Mouse (Mus musculus) activated CD4-positive, CD25-positive, alpha-beta regulatory T cell, adult 4 months (primary cell): Measurements from ENCODE around the gene Gm572. TPM values are rescaled to one million over a fixed set of nuclear protein-coding genes. Genes with fewer than 3 reads are reported as not detected.

Experiments
- ATAC-seq: one replicate; pipeline ENCODE4 v1.8.0; 2017
- polyA plus RNA-seq, 2 experiments: library from polyadenylated mRNA; unstranded; fragments of 100-300 nt; shearing (Covaris generic); gene quantifications; one replicate each; pipeline ENCODE4 v1.2.1; 2017

Gene Gm572
- polyA plus RNA-seq, 2 experiments from 2014 or later = not detected

DNA sequence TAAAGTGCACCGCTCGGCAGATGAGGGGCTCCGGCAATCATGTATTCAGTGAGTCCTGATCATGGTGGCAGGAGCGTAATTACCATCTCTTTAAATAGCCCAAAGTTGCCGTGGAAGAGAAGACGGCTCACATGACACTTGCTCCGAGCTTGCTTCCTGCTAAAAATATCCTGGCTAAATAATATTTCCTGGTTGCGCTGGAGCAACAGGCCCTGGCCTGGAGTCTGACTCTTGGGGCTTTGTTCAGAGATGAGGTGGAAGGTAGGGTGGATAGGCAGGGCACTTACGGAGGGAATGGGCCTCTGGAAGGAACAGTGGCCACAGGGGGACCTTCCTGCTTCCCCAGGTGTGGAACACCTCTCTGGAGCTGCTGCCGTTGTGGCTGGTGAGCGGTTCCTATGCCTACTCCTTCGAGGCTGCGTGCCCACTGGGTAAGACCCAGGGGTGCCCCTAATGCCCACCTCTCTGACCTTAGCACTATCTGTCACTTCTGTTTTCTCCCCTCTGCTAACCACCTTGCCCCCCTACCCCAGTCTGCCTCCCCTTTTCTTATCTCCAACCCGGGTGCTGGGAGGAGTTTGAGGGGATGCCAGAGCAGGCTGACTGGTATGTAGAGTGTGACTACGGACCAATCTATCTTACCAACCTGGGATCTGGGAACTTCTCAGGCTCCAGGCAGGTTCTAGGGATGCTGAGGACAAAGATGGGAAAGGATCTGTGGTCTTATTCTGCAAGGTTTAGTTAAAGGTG, 24.1 kb downstream of the Gm572 start:
- ATAC-seq = no peak

DNA sequence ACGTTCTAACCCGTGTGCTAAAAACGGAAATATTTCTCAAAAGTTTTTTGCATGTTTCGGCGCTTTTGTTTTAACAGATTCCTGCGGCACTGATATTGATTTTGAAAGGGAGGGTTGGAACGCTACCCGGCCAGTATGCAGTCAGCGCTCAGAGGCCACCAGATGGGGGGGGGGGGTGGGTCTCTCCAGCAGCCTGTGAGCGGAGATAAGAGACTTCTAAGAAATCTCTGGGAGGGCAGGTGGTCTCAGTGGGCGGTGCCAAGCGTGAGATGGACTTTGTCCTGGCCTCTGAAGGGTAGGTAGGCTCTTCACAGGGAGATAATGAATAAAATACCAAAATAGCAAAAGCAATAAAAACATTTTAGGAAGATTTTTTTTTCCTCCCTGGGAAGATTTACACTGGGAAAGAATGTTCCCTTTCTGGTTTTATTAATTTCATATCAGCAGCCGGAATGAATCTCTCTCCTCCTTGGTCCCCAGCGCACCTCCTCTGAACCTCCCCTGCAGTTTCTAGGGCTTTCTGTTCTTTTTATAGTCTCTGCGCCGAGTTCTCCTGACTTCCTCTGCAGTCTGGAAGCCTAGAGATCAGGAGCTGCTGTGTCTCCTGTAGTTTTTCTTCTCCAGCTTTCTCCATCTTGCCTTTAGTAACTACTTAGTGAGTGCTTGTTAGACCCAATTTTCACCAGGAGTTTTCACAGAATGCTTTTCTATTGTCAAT, 28.3 kb downstream of the Gm572 start:
- no peak for ATAC-seq

DNA sequence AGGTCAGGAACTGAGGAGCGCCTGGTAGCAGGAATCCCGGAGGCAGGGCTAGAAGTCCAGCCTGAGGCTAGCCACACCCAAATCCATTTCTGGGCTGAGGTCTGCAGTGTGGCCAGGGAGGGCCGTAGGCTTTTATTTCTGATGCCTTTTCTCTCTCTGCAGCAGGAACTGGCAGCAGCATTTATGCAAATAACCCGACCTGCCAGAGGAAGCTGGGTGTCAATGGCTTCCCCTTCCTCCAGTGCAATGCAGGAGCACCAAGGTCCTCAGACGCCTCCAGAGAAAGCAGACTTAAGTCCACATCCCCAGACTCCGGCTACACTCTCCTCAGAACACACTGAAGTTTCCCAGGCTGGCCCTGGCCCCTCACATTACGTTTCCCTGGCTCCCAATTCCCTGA, 31.9 kb downstream of the Gm572 start:
- no peak for ATAC-seq

DNA sequence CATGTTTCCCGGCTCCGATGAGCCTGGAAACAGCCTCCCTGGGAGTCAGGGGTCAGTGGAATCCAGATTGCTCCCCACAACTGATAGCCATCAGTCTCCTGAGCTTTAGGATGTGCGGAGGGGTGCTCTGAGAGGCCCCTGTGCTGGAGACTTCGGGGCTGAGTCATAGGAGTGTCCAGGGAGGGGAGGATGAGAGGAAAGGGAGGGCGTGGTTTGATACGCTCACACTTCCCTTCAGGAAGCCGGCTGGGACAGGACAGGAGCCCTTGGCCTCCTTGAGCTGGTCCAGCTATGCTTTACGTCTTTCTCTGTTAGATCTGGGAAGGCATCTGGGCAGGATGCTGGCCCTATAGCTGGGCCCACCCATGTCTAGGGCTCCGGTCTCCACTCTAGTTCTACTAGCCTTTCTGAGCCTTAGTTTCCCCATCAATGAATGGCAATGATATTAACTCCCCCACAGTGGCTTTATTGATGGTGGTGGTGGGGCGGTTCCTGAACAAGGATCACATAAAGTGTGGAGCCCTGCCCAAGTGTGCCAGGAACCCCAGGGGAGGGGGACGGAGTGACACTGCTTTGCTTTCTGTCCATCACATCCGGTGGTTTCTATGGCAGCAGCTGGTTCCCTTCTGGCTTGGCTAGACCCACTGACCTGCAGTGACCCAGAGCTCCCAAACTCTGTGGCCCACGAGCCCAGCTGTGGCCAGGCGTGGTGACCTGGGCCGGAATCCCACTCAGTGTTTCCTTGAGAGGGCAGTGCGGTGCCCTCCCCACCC, 33.3 kb downstream of the Gm572 start:
- ATAC-seq = no peak

DNA sequence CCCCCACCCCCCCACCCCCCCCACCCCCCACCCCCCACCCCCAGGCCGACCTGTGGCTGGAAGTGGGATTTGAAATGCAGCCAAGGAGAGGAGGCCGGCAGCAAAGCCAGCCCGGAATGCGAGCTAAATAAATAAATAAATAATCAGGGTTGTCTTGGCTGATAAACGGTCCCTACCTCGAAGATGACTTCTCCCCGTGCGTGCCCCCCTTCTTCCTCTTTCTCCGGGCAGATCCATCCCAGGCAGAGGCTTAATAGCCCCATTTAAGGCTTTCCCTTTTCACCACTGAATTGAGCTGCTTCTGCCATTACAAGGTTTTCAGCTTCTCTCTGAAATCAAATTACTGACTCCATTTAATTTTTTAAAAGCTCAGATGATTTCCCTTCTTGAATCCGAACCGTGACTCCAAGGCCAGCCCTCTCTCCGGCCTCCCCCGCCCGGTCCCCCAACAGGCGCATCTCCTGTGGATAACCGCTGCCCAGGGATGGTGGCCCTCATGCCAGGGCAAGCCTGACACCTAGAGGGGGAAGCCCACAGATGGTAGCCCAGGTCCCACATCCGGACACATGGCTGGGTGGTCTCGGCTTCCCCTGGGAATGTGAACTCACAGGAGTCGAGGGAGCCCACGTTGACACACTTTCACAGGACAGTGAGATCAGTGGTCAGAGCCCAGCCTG, 34.0 kb downstream of the Gm572 start:
- no peak for ATAC-seq

DNA sequence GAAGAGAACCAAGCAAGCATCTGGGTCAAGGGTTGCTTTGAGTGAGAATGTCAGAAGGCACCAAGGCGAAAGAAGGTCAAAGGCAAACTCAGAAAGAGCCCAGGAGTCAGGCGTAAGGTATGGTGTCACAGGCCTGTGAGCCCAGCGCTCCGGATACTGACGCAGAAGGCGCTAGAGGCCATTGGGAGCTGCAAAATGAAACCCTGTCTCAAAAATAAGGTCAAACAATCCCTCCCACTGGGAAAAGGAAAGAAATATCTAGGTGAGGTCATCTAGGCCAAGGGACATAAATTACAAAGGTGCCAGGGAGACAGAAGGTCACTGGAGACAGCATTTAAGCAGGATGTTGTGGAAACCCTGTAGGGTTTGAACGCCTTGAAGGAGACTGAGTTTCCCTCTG, 35.0 kb downstream of the Gm572 start:
- ATAC-seq = no peak

DNA sequence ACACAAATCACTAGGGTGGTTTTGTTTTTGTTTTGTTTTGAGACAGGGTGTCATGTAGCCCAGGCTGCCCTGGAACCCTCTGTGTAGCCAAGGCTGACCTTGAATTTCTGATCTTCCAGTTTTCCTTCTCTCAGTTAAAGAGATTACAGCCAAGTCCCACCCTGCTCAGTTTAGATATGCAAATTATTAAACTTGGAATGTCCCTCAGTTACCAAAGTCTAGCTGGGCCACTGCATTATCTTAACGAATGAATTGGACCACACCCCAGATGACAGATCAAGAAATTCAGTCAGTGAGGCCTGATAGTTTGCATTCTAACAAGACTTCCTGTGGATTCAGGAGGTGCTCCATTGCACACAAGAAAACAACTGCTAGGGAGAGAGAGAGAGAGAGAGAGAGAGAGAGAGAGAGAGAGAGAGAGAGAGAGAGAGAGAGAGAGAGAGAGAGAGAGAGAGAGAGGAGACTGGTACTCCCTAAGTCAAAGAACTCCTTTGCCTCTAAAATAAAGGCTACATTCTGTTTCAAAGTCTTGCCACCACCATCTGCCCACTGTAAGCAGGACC, 37.5 kb downstream of the Gm572 start:
- no peak for ATAC-seq

DNA sequence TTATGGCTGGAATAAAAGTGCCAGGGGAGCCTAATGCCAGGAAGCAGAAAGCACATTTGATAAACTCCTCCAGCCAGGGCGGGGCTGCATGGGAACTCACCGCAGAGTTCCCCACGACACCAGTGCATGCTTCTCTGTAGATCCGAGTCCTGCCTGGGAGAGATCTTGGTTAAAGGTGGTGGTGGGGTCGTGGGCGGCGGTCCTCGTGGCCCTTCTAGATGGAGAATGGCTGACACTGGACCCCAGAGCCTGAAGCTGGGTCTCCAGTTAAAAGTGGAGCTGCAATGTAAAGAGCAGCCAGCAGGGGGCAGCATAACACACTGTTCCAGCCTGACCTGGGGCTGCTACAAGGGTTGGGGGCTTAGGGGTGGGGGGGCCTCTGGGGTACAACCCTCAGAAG, 38.3 kb downstream of the Gm572 start:
- no peak for ATAC-seq

DNA sequence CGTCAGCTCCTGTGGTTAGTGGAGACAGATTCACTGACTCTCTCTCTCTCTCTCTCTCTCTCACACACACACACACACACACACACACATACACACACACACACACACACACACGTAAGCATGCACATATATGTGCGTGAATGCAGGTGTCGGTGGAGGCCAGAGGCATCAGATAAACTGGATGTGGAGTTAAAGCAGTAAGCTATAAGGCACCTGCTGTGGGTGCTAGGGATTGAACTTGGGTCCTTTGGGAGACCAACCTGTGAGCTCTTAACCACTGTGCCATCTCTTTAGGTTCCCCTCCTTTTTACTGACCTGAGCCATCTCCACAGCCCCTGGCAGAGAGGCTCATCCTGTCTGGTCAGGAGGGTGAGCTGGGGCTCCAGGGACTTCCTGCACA, 39.8 kb downstream of the Gm572 start:
- ATAC-seq = peak; percentile 14

DNA sequence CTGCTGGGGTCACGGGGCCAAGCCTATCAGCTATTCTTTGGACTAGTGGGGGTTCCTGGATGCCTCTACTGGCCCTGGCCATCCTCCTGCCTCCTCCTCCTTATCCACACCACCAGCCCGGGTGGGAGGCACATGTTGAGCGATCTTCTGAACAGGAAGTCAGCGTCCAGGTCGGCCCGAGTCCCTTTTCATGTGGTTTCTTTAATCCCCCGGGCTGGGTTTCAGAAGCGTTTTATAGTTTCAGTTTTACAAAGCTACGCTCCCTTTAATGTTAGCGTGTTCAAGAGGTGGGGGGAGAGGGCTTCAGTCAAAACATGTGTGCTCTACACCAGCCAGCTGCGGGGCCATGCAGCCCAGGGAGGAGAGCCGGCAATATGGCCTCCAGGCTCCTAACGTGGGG, 40.4 kb downstream of the Gm572 start:
- ATAC-seq = peak; percentile 94

DNA sequence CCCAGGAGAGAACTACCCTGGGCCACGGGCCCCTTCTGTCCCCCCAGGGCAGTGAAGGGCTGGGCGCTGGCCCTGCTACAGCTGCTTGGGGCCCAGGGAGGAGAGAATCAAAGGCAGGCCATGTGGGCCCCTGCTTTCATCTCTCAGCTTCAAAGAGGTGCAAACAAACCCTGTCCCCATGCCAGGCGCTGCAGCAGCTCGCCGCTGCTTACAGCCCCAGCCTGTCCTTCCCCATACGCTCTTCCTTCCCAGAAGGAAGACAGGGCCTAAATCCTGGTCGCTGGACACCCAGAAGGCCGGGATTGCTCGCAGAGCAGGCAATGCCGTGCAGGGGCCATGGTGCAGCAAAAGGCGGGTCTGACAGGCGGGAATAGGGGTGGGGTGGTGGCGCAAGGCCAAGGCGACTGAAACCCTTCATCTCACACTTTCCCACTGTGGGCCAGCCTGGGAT, 43.4 kb downstream of the Gm572 start:
- ATAC-seq = no peak

DNA sequence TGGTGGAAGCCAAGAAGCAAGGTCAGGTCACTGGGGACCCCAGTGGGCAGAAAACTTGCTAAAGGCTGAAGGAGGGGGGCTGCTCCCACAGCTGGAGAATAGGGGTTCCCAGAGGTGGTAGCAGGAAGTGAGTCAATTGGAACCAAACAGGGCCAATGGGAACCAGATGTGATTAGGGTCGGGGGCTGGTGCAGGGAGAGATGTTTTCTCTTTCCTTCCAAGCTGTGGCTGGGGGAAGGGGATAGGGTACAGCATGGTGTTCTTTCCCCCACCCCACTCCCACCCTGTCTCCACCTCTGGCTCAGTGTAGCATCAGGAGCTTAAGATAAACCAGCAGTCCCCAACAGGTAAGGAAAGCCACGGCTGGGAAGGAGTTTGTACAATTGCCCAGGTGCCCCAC, 45.0 kb downstream of the Gm572 start:
- no peak for ATAC-seq

DNA sequence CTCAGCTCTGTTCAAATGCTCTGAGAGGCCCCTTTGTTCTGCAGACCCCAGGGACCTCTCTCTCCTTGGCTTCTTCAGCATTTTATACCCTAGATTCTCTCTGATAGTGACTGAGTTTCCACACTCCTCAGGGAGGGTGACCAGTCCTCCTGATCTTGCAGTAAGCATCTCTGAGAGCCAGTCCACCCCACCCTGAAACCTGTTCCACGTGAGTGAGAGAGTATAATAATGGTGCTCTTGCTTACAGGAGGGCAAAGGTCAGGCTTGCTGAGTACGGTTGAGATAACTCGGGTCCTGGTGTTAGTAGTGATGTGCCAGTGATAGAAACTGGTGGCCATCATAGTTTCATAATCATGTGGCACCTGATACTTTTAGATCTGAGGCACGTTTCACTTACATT, 48.1 kb downstream of the Gm572 start:
- ATAC-seq = no peak

DNA sequence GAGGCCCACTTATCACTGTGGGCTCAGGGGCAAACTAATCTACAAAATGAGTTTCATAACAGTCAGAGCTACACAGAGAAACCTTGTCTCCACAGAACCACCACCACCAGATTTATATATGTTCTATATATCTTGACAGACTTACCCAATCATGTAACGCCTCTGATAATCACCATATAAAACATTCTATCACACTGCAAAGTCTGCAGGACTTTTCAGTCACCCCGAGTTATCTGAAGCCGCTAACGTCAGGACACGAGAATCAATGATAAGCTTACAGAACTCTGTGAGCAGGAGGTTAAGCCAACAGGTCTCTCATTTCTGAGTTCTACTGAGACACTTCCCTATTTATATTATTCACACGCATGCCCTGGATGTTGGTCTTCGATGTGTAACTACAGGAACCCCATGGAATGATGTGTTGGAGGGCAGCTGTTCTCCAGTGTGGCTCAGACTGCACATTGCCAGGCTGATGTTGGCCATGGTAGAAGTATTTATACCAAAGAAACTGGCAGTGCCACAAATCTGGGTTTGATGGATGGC, 50.4 kb downstream of the Gm572 start:
- ATAC-seq = no peak

DNA sequence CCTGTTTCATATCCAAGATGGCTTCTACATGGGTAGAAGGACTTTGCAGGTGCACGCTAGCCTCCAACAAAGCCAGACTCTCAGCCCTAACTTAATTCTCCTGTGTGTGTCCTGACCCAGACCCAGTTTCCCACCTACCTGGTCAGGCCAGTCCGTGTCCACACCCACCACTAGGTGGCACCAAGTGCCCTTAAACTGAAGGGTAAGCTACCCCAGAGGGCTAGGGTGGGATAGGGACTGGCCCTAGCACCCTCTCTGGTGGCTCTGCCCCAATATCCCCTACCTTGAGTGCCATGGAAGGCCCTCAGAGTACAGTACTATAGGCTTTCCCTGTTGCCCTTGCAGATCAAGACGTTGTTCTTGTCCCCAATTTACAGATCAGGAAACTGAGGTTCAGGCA, 61.6 kb downstream of the Gm572 start:
- ATAC-seq = no peak

DNA sequence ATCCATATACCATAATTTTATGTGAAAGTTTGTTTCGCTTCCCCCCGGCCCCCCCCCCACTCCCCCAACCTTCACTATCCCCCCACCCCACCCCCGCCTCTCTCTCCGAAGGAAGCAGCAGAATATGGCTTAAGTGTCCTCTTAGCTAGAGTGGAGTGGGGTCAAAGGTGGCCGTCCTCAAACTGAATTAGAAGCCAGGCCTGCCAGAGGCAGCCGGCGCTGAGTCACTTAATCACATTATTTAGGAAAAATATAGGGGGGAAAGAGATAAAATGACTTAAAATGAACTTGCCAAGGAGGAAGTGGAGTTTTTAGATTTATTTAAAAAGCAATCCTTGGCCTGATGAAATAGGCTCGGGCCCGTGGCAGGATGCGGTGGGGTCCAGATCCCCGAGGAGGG, 65.7 kb downstream of the Gm572 start:
- no peak for ATAC-seq

DNA sequence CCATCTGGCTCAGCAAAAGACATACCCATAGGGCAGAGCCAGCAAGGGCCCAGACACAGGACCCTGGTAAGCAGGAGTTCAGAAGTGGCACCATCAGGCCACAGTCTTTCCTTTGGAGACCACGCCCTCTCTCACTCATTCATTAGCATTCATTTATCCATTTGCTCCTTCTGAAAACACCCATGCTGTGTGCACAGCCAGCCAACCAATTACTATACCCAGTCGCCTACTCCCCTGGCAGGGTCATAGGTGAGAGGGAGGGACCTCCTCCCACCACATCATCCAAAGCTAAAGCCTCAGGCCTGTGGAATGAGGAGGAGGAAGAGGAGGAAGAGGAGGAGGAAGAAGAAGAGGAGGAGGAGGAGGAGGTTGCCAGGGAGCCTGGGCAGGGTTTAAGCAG, 67.3 kb downstream of the Gm572 start:
- ATAC-seq = no peak

DNA sequence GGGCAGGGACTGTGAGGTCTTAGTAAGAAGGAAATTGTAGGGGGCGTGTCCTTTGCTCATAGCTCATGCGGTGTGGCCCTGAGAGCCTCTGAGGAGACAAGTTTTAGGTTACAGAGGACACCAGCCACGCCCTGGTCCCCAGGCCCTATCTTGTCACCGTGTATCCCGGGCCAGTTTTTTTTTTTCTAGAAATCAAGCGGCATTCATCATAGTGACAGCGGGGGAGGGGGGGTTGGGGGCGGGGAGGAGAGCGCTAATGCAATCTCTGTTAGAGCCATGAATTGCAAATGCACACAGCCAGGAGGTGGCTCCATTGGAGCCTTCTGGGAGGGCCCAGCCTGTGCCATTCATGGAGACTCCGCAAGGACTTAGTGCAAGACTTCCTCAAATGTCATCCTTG, 68.2 kb downstream of the Gm572 start:
- no peak for ATAC-seq

DNA sequence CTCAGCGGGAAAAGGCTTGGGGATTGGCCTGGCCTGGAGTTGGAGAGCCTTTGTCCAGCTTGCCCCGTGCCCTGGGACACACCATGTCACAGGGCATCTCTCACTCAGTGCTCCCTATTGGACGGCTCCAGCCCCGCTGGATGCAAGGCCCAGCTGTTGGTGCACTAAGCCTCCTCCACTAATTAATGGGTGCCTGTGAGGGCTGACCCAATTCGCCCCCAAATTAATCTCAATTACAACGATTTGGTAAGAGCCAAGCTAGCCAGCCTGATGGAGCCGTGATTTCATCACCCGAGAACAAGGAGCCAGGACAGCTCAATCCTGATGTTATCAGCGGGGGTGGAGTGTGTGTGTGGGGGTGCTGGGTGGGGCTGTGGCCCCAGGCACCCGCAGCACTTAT, 69.5 kb downstream of the Gm572 start:
- ATAC-seq = no peak

DNA sequence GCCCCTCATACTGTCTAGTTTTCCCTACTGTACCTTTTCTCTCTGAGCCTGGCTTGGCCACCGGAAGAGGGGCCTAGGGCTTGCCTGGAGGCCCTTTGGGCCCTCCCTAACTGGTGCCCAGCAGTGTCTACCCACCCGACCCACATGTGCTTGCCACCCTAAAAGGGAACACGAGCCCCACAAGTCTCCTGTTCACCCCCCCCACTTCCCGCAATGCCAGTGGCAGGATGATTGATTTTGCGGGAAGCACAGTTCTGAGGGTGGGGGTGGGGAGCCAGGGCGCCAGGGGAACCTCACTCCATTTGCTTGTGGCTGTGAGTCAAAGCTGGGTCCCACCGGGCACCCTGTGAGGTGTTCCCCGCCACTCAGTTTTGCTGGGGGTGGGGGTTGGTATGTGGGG, 70.9 kb downstream of the Gm572 start:
- ATAC-seq = no peak

DNA sequence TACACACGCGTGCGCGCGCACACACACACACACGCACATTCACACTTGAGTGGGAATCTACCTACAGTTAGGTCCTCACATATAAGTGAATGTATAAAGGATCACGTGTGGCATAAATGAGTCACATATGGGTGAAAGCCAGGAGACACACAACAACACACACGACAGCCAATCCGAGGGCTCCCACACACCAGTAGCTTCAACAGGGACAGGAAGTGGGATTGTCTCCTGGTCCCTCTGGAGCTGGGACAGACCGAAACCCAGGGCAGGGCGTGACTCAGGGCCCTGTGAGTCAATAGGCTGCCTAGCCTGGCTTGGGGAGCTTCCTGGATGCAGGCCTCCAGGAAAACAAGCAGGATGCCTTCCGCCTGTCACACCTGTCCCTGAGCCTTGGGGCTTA, 71.6 kb downstream of the Gm572 start:
- no peak for ATAC-seq

DNA sequence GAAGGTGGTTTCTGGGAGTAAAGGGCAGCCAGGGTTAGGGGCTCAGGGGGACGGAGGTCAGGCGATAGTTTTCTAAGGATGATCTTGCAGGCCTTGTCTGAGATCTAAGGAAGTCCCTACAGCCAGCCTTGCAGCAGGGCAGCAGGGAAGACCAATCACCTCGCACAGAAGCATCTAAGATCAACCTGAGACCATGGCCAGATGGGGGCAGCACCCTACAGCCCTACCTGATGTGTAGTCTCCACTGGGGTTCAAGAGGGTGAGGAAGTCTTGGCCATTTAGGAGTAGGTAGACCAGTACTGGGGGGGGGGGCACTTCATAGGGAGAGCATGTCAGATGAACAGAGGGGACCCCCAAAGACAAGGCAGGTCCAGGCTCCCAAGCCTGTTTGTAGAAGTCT, 72.3 kb downstream of the Gm572 start:
- ATAC-seq = no peak
